Mouse (Mus musculus) midbrain, embryonic 10.5 days (tissue): ENCODE measurements at regions not wholly inside any gene's neighbourhood (a gene's known extent, or its start where the extent isn't known, plus 50 kb on each side); places are given as distances from the start of the nearest gene placed in this dataset.

Experiments
- DNase-seq: peaks from one replicate; pipeline ENCODE4 v3.0.0-alpha.2; 2017; ENCODE audit warnings: low spot score
- H3K27ac ChIP-seq: fragments of 300-500 bp; sonication (generic); replicated peaks from 2 replicates; pipeline ENCODE4 v1.5.1; 2016; ENCODE audit warnings: mild to moderate bottlenecking
- H3K27me3 ChIP-seq: fragments of 300-500 bp; sonication (generic); 2 replicates; pipeline ENCODE4 v1.6.1; 2016; ENCODE audit warnings: low read depth, mild to moderate bottlenecking; ENCODE audit not compliant: poor library complexity, severe bottlenecking
- H3K36me3 ChIP-seq: fragments of 300-500 bp; sonication (generic); 2 replicates; pipeline ENCODE4 v1.6.1; 2016; ENCODE audit warnings: mild to moderate bottlenecking, moderate library complexity
- H3K4me1 ChIP-seq: fragments of 300-500 bp; sonication (generic); 2 replicates; pipeline ENCODE4 v1.6.1; 2016
- H3K4me3 ChIP-seq: fragments of 300-500 bp; sonication (generic); 2 replicates; pipeline ENCODE4 v1.5.1; 2016; ENCODE audit warnings: mild to moderate bottlenecking, moderate library complexity
- H3K9me3 ChIP-seq: fragments of 300-500 bp; sonication (generic); replicated peaks from 2 replicates; pipeline ENCODE4 v1.6.1; 2016; ENCODE audit warnings: mild to moderate bottlenecking
- WGBS: fragments of 180-500 bp; shearing (Covaris S2); methylation state at CpG from one replicate; pipeline ENCODE4 v1.1.7; 2016; 5-methylcytosine and 5-hydroxymethylcytosine counted together

DNA sequence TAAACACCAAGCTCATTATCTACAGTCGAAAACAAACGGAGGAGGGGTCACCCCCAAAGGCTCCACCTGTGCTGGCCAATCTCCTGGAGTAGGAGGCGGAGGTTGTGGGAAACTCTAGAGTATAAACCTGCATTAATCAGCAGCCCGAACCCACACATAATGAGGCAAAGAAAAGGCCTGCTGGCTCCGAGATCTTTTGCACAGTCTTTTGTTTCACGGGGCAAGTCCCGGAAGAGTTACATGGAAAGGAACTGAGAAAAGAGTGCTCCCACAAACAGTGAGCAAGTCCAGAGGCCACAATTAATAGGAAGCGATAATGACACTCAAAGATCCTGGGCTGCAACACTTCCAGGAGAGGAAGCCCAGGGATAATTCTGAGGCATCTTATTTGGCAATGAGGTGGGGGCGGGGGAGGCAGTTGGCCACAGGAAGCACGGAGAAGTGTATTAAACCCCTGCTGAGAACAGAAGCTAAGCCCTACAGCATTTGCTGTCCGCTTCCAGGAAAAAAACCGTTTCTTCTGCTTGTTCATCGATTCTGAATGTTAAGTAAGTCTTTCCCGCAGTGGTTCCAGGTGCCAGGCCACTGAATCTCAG is 59.1 kb upstream of the Mamdc2 start:
- 12% methylated on average over 14 of the region's 14 CpGs for WGBS
- no peaks in the 10 kb centered on the region for H3K27me3 ChIP-seq
- peak; percentile 19 for DNase-seq
- H3K36me3 ChIP-seq, result no peaks in the 10 kb centered on the region
- H3K4me1 ChIP-seq, result peaks cover 13% of the 10 kb centered on the region
- peak overlapping the region; percentile 31; the same call in 1 of the 2 replicates for H3K4me3 ChIP-seq
- H3K27ac ChIP-seq, result peak overlapping the region; percentile 69
- H3K9me3 ChIP-seq, result no peaks in the 10 kb centered on the region
